Mouse (Mus musculus): ENCODE measurements around the gene Uba52. TPM values are rescaled to one million over a fixed set of nuclear protein-coding genes. Genes with fewer than 3 reads are reported as not detected.
"Not testable (repeated sequence)": the region's sequence is repeated elsewhere in the genome, so short reads cannot be mapped to it uniquely, and the experiment has no call there.

Gene Uba52
- polyA plus RNA-seq, 3 experiments from 2014 or later: 2,608 to 4,221 (median 3,776) TPM

- ATAC-seq: no peak
These were observed 19.7 kb upstream of the Uba52 start for GRCm38 (mm10) chr8:70530314-70530713.

GRCm38 (mm10) chr8:70529741-70530161 lies 19.1 kb upstream of the Uba52 start:
- no peak for ATAC-seq

GRCm38 (mm10) chr8:70529299-70529698 lies 18.7 kb upstream of the Uba52 start:
- ATAC-seq: no peak

GRCm38 (mm10) chr8:70528182-70528797 lies 17.7 kb upstream of the Uba52 start:
- no peak for ATAC-seq

GRCm38 (mm10) chr8:70527512-70528181 lies 17.0 kb upstream of the Uba52 start, which contains the start of the genes Fkbp8 and Kxd1:
Gene Fkbp8, plus strand, starts transcription at chr8:70527724.
Gene Kxd1, minus strand, starts transcription at chr8:70527956.
- peak; percentile 91 for ATAC-seq

- ATAC-seq: no peak
These were observed 16.5 kb upstream of the Uba52 start for GRCm38 (mm10) chr8:70527111-70527511.

- ATAC-seq: peak; percentile 88
These were observed 12.2 kb upstream of the Uba52 start for GRCm38 (mm10) chr8:70522592-70523403.

GRCm38 (mm10) chr8:70519606-70520005 lies 9.0 kb upstream of the Uba52 start:
- ATAC-seq: no peak

GRCm38 (mm10) chr8:70519043-70519442 lies 8.4 kb upstream of the Uba52 start:
- ATAC-seq: no peak

GRCm38 (mm10) chr8:70517940-70518643 lies 7.5 kb upstream of the Uba52 start:
- ATAC-seq: no peak

- no peak for ATAC-seq
These were observed 2.8 kb upstream of the Uba52 start for GRCm38 (mm10) chr8:70513441-70513840.

GRCm38 (mm10) chr8:70512253-70512903 lies 1.8 kb upstream of the Uba52 start:
- ATAC-seq: peak; percentile 37

GRCm38 (mm10) chr8:70511770-70512169 lies 1.2 kb upstream of the Uba52 start:
- ATAC-seq: no peak

- not testable (repeated sequence) for ATAC-seq
These were observed 573 bp upstream of the Uba52 start for GRCm38 (mm10) chr8:70511174-70511573.

- ATAC-seq: no peak
These were observed 1.2 kb downstream of the Uba52 start for GRCm38 (mm10) chr8:70509281-70509952.

- ATAC-seq: no peak
These were observed 3.6 kb downstream of the Uba52 start for GRCm38 (mm10) chr8:70507027-70507393.

GRCm38 (mm10) chr8:70506328-70507026 lies 4.1 kb downstream of the Uba52 start, which contains the start of gene Rex1bd:
Gene Rex1bd, minus strand, starts transcription at chr8:70506752.
- peak; percentile 56 for ATAC-seq

- ATAC-seq: no peak
These were observed 4.8 kb downstream of the Uba52 start for GRCm38 (mm10) chr8:70505698-70506327.

GRCm38 (mm10) chr8:70504851-70505250 lies 5.8 kb downstream of the Uba52 start:
- peak; percentile 35 for ATAC-seq

GRCm38 (mm10) chr8:70504291-70504716 lies 6.3 kb downstream of the Uba52 start:
- ATAC-seq: no peak

Measured in inflammation-experienced regulatory T-cells, adult 6 months (primary cell).